Mouse (Mus musculus) kidney, adult 2 months (tissue): ENCODE data around the gene Meltf.

Source experiments
- CTCF ChIP-seq: fragments of 200-500 bp; conservative IDR thresholded peaks from 2 replicates; pipeline ENCODE4 v1.5.1; 2011; ENCODE audit warnings: low read depth, mild to moderate bottlenecking, control low read depth, low read length, moderate library complexity, mixed read lengths; ENCODE audit not compliant: insufficient read depth, insufficient read length
- POLR2A ChIP-seq: fragments of 200-500 bp; IDR thresholded peaks from one replicate; pipeline ENCODE4 v1.6.1; 2011; ENCODE audit warnings: low read depth, low read length, control low read depth

DNA sequence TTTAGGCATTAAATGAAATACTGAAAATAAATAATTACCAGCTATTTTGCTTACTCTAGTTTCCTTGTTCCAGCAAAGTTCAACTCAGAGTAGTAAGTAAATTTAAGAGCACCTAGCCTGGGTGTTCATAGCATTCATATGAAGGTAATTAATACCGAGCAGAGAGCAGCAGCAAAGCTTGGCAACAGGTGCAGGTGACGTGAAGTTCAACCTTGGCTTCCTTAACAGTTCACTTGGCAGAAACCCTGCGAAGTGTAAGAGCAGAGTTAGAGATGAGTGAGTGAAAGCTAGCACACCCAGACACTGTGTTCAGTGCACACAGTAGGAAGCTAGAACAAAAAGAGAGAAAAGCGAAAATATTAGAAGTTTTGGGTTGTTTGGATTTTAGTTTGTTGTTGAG, 47.9 kb upstream of the Meltf start:
- TF ChIP-seq CTCF (no peak), POLR2A (no peak)
